Mouse (Mus musculus): Measurements from ENCODE around the gene Tsnax.
A peak's percentile ranks its signal among the peaks of the same experiment; 100 is the strongest.

Tsnax gene

GRCm38 (mm10) chr8:125043394-125043793 is 30.6 kb downstream of the Tsnax start:
- no peak for DNase-seq (ENCODE audit: low spot score in 2 of 2)

- DNase-seq (ENCODE audit: low spot score in 2 of 2): no peak
Measured at GRCm38 (mm10) chr8:125043935-125044334, 31.1 kb downstream of the Tsnax start.

GRCm38 (mm10) chr8:125045760-125046159 is 33.0 kb downstream of the Tsnax start:
- no peak for DNase-seq (ENCODE audit: low spot score in 2 of 2)

GRCm38 (mm10) chr8:125049051-125049750 is 36.4 kb downstream of the Tsnax start:
- DNase-seq (ENCODE audit: low spot score in 2 of 2): no peak

GRCm38 (mm10) chr8:125049826-125050225 is 37.0 kb downstream of the Tsnax start:
- DNase-seq (ENCODE audit: low spot score in 2 of 2): no peak

GRCm38 (mm10) chr8:125052026-125052425 is 39.2 kb downstream of the Tsnax start:
- peak in 1 of 2 experiments; percentile 81 for DNase-seq (ENCODE audit: low spot score in 2 of 2)

- DNase-seq (ENCODE audit: low spot score in 2 of 2): peak in 1 of 2 experiments; percentile 49
Measured at GRCm38 (mm10) chr8:125053505-125054435, 41.0 kb downstream of the Tsnax start, which contains the start of gene Disc1. Disc1 (plus strand) TSS chr8:125054195.

- peak in 1 of 2 experiments; percentile 42 for DNase-seq (ENCODE audit: low spot score in 2 of 2)
Measured at GRCm38 (mm10) chr8:125054436-125054810, 41.6 kb downstream of the Tsnax start.

GRCm38 (mm10) chr8:125060904-125061303 is 48.1 kb downstream of the Tsnax start:
- no peak for DNase-seq (ENCODE audit: low spot score in 2 of 2)

- DNase-seq (ENCODE audit: low spot score in 2 of 2): no peak
Measured at GRCm38 (mm10) chr8:125065596-125065995, 52.8 kb downstream of the Tsnax start.

- no peak for DNase-seq (ENCODE audit: low spot score in 2 of 2)
Measured at GRCm38 (mm10) chr8:125066913-125067595, 54.3 kb downstream of the Tsnax start.

GRCm38 (mm10) chr8:125067596-125067960 is 54.8 kb downstream of the Tsnax start:
- DNase-seq (ENCODE audit: low spot score in 2 of 2): no peak

- DNase-seq (ENCODE audit: low spot score in 2 of 2): no peak
Measured at GRCm38 (mm10) chr8:125068146-125068905, 55.5 kb downstream of the Tsnax start.

GRCm38 (mm10) chr8:125069304-125069703 is 56.5 kb downstream of the Tsnax start:
- DNase-seq (ENCODE audit: low spot score in 2 of 2): no peak

- no peak for DNase-seq (ENCODE audit: low spot score in 2 of 2)
Measured at GRCm38 (mm10) chr8:125069733-125070132, 56.9 kb downstream of the Tsnax start.

GRCm38 (mm10) chr8:125074141-125074540 is 61.3 kb downstream of the Tsnax start:
- DNase-seq (ENCODE audit: low spot score in 2 of 2): no peak

GRCm38 (mm10) chr8:125074581-125074980 is 61.8 kb downstream of the Tsnax start:
- no peak for DNase-seq (ENCODE audit: low spot score in 2 of 2)

GRCm38 (mm10) chr8:125075389-125075788 is 62.6 kb downstream of the Tsnax start:
- DNase-seq (ENCODE audit: low spot score in 2 of 2): no peak

- no peak for DNase-seq (ENCODE audit: low spot score in 2 of 2)
Measured at GRCm38 (mm10) chr8:125077326-125077725, 64.5 kb downstream of the Tsnax start.

- no peak for DNase-seq (ENCODE audit: low spot score in 2 of 2)
Measured at GRCm38 (mm10) chr8:125078771-125079384, 66.1 kb downstream of the Tsnax start.
